Mouse (Mus musculus): ENCODE data around the gene Polr3b. TPM values are rescaled to one million over a fixed set of nuclear protein-coding genes. Genes with fewer than 3 reads are reported as not detected.
A peak's percentile ranks its signal among the peaks of the same experiment; 100 is the strongest.

The Polr3b gene
- polyA plus RNA-seq, 1 experiment from 2014 or later: 12.5 TPM

GRCm38 (mm10) chr10:84659281-84659680, 37.2 kb downstream of the Polr3b start:
- H3K9me3 ChIP-seq (replicated peaks; ENCODE audit: control insufficient read depth, low read length): 0 out of 2 replicates have a peak, but pooled peaks cover 3% of the 10 kb centered on the region
- H3K9ac ChIP-seq (ENCODE audit: low read depth, low read length): no peak overlapping the region
- H3K27me3 ChIP-seq (ENCODE audit: control insufficient read depth, insufficient read depth, low read length): no peaks in the 10 kb centered on the region
- ATAC-seq (replicated peaks; ENCODE audit: insufficient number of reproducible peaks, low FRiP score, low TSS enrichment): no peak
- H3K4me1 ChIP-seq (ENCODE audit: control insufficient read depth, insufficient read depth, low read length): peaks cover 3% of the 10 kb centered on the region; the same call in 1 of the 2 replicates
- no peak overlapping the region for H3K27ac ChIP-seq (ENCODE audit: low read depth, low read length)
- H3K4me2 ChIP-seq: no peak overlapping the region
- H3K36me3 ChIP-seq (ENCODE audit: control insufficient read depth, insufficient read depth, low read length): peaks cover 4% of the 10 kb centered on the region; the same call in 1 of the 2 replicates
- H3K4me3 ChIP-seq (ENCODE audit: low read depth, low read length): no peak overlapping the region
- WGBS (ENCODE audit: insufficient replicate concordance): 83% methylated on average over 3 of the region's 3 CpGs

GRCm38 (mm10) chr10:84662138-84662537, 40.0 kb downstream of the Polr3b start:
- Histone ChIP-seq H3K4me2 (no peak overlapping the region), H3K4me1 (ENCODE audit: control insufficient read depth, insufficient read depth, low read length) (peaks cover 3% of the 10 kb centered on the region; the same call in 1 of the 2 replicates), H3K36me3 (ENCODE audit: control insufficient read depth, insufficient read depth, low read length) (peaks cover 4% of the 10 kb centered on the region; the same call in 1 of the 2 replicates), H3K4me3 (ENCODE audit: low read depth, low read length) (no peak overlapping the region), H3K27ac (ENCODE audit: low read depth, low read length) (no peak overlapping the region), H3K9me3 (replicated peaks; ENCODE audit: control insufficient read depth, low read length) (0 out of 2 replicates have a peak, but pooled peaks cover 3% of the 10 kb centered on the region), H3K27me3 (ENCODE audit: control insufficient read depth, insufficient read depth, low read length) (no peaks in the 10 kb centered on the region), H3K9ac (ENCODE audit: low read depth, low read length) (no peak overlapping the region)
- no peak for ATAC-seq (replicated peaks; ENCODE audit: insufficient number of reproducible peaks, low FRiP score, low TSS enrichment)
- 85% methylated on average over 6 of the region's 6 CpGs for WGBS (ENCODE audit: insufficient replicate concordance)

GRCm38 (mm10) chr10:84665713-84666260, 43.7 kb downstream of the Polr3b start:
- Histone ChIP-seq H3K27me3 (ENCODE audit: control insufficient read depth, insufficient read depth, low read length) (no peaks in the 10 kb centered on the region), H3K4me1 (ENCODE audit: control insufficient read depth, insufficient read depth, low read length) (no peaks in the 10 kb centered on the region), H3K36me3 (ENCODE audit: control insufficient read depth, insufficient read depth, low read length) (peaks cover 4% of the 10 kb centered on the region; the same call in 1 of the 2 replicates), H3K9ac (ENCODE audit: low read depth, low read length) (no peak overlapping the region), H3K4me3 (ENCODE audit: low read depth, low read length) (no peak overlapping the region), H3K9me3 (replicated peaks; ENCODE audit: control insufficient read depth, low read length) (0 out of 2 replicates have a peak, but pooled peaks cover 3% of the 10 kb centered on the region), H3K4me2 (no peak overlapping the region), H3K27ac (ENCODE audit: low read depth, low read length) (no peak overlapping the region)
- WGBS (ENCODE audit: insufficient replicate concordance): 50% methylated on average over 3 of the region's 3 CpGs
- ATAC-seq (replicated peaks; ENCODE audit: insufficient number of reproducible peaks, low FRiP score, low TSS enrichment): no peak

GRCm38 (mm10) chr10:84675653-84676052, 53.6 kb downstream of the Polr3b start:
- peaks cover 12% of the 10 kb centered on the region for H3K36me3 ChIP-seq (ENCODE audit: control insufficient read depth, insufficient read depth, low read length)
- no peak overlapping the region for H3K4me3 ChIP-seq (ENCODE audit: low read depth, low read length)
- no peak overlapping the region for H3K27ac ChIP-seq (ENCODE audit: low read depth, low read length)
- H3K9ac ChIP-seq (ENCODE audit: low read depth, low read length): no peak overlapping the region
- 0 out of 2 replicates have a peak, but pooled peaks cover 7% of the 10 kb centered on the region for H3K4me1 ChIP-seq (ENCODE audit: control insufficient read depth, insufficient read depth, low read length)
- H3K4me2 ChIP-seq: no peak overlapping the region
- no peaks in the 10 kb centered on the region for H3K9me3 ChIP-seq (replicated peaks; ENCODE audit: control insufficient read depth, low read length)
- no peaks in the 10 kb centered on the region for H3K27me3 ChIP-seq (ENCODE audit: control insufficient read depth, insufficient read depth, low read length)
- ATAC-seq (replicated peaks; ENCODE audit: insufficient number of reproducible peaks, low FRiP score, low TSS enrichment): no peak

- peaks cover 12% of the 10 kb centered on the region for H3K36me3 ChIP-seq (ENCODE audit: control insufficient read depth, insufficient read depth, low read length)
- H3K9ac ChIP-seq (ENCODE audit: low read depth, low read length): no peak overlapping the region
- H3K27ac ChIP-seq (ENCODE audit: low read depth, low read length): no peak overlapping the region
- no peak for ATAC-seq (replicated peaks; ENCODE audit: insufficient number of reproducible peaks, low FRiP score, low TSS enrichment)
- 87% methylated on average over 8 of the region's 8 CpGs for WGBS (ENCODE audit: insufficient replicate concordance)
- no peak overlapping the region for H3K4me2 ChIP-seq
- no peaks in the 10 kb centered on the region for H3K9me3 ChIP-seq (replicated peaks; ENCODE audit: control insufficient read depth, low read length)
- 0 out of 2 replicates have a peak, but pooled peaks cover 7% of the 10 kb centered on the region for H3K4me1 ChIP-seq (ENCODE audit: control insufficient read depth, insufficient read depth, low read length)
- H3K27me3 ChIP-seq (ENCODE audit: control insufficient read depth, insufficient read depth, low read length): no peaks in the 10 kb centered on the region
- H3K4me3 ChIP-seq (ENCODE audit: low read depth, low read length): no peak overlapping the region
Observed at GRCm38 (mm10) chr10:84676511-84676910, 54.4 kb downstream of the Polr3b start.

- 78% methylated on average over 3 of the region's 3 CpGs for WGBS (ENCODE audit: insufficient replicate concordance)
- H3K27ac ChIP-seq (ENCODE audit: low read depth, low read length): peak overlapping the region; percentile 1; the same call in 1 of the 2 replicates
- no peak for ATAC-seq (replicated peaks; ENCODE audit: insufficient number of reproducible peaks, low FRiP score, low TSS enrichment)
- H3K9me3 ChIP-seq (replicated peaks; ENCODE audit: control insufficient read depth, low read length): no peaks in the 10 kb centered on the region
- 0 out of 2 replicates have a peak, but pooled peaks cover 7% of the 10 kb centered on the region for H3K4me1 ChIP-seq (ENCODE audit: control insufficient read depth, insufficient read depth, low read length)
- peaks cover 12% of the 10 kb centered on the region for H3K36me3 ChIP-seq (ENCODE audit: control insufficient read depth, insufficient read depth, low read length)
- 0 out of 2 replicates have a peak overlapping the region, but pooled peaks have one; percentile 11 for H3K9ac ChIP-seq (ENCODE audit: low read depth, low read length)
- no peaks in the 10 kb centered on the region for H3K27me3 ChIP-seq (ENCODE audit: control insufficient read depth, insufficient read depth, low read length)
- H3K4me3 ChIP-seq (ENCODE audit: low read depth, low read length): no peak overlapping the region
- H3K4me2 ChIP-seq: no peak overlapping the region
Observed at GRCm38 (mm10) chr10:84677871-84678270, 55.8 kb downstream of the Polr3b start.

GRCm38 (mm10) chr10:84678441-84678840, 56.3 kb downstream of the Polr3b start:
- ATAC-seq (replicated peaks; ENCODE audit: insufficient number of reproducible peaks, low FRiP score, low TSS enrichment): no peak
- Histone ChIP-seq H3K27ac (ENCODE audit: low read depth, low read length) (0 out of 2 replicates have a peak overlapping the region, but pooled peaks have one; percentile 1), H3K36me3 (ENCODE audit: control insufficient read depth, insufficient read depth, low read length) (peaks cover 12% of the 10 kb centered on the region), H3K4me1 (ENCODE audit: control insufficient read depth, insufficient read depth, low read length) (0 out of 2 replicates have a peak, but pooled peaks cover 7% of the 10 kb centered on the region), H3K4me2 (no peak overlapping the region), H3K27me3 (ENCODE audit: control insufficient read depth, insufficient read depth, low read length) (no peaks in the 10 kb centered on the region), H3K4me3 (ENCODE audit: low read depth, low read length) (no peak overlapping the region), H3K9ac (ENCODE audit: low read depth, low read length) (no peak overlapping the region), H3K9me3 (replicated peaks; ENCODE audit: control insufficient read depth, low read length) (no peaks in the 10 kb centered on the region)
- 49% methylated on average over 4 of the region's 4 CpGs for WGBS (ENCODE audit: insufficient replicate concordance)

- Histone ChIP-seq H3K9ac (ENCODE audit: low read depth, low read length) (peak overlapping the region; percentile 28; the same call in 1 of the 2 replicates), H3K4me3 (ENCODE audit: low read depth, low read length) (no peak overlapping the region), H3K27ac (ENCODE audit: low read depth, low read length) (peak overlapping the region; percentile 87), H3K9me3 (replicated peaks; ENCODE audit: control insufficient read depth, low read length) (no peaks in the 10 kb centered on the region), H3K4me2 (peak overlapping the region; percentile 34; the same call in 1 of the 2 replicates), H3K27me3 (ENCODE audit: control insufficient read depth, insufficient read depth, low read length) (no peaks in the 10 kb centered on the region), H3K36me3 (ENCODE audit: control insufficient read depth, insufficient read depth, low read length) (no peaks in the 10 kb centered on the region; the same call in 1 of the 2 replicates), H3K4me1 (ENCODE audit: control insufficient read depth, insufficient read depth, low read length) (peaks cover 23% of the 10 kb centered on the region)
- WGBS (ENCODE audit: insufficient replicate concordance): 70% methylated on average over 8 of the region's 8 CpGs
- no peak for ATAC-seq (replicated peaks; ENCODE audit: insufficient number of reproducible peaks, low FRiP score, low TSS enrichment)
Observed at GRCm38 (mm10) chr10:84685444-84686121, 63.5 kb downstream of the Polr3b start.

Measured in heart, embryonic 11.5 days (tissue).